Mouse (Mus musculus) lung, embryonic 15.5 days (tissue): ENCODE data around the gene Plppr3. TPM values are rescaled to one million over a fixed set of nuclear protein-coding genes. Genes with fewer than 3 reads are reported as not detected.

Experiments used
- ATAC-seq: fragments of 200-750 bp; cut with Nextera tagmentation; 2 replicates; pipeline ENCODE4 v1.8.0; 2017; ENCODE audit warnings: moderate number of reproducible peaks, borderline replicate concordance; ENCODE audit not compliant: low FRiP score, low TSS enrichment; ENCODE audit errors: extremely low read depth
- H3K27ac ChIP-seq: fragments of 300-500 bp; sonication (generic); 2 replicates; pipeline ENCODE4 v1.5.1; 2015; ENCODE audit warnings: moderate library complexity, mild to moderate bottlenecking, inconsistent platforms
- H3K27me3 ChIP-seq: fragments of 300-500 bp; sonication (generic); 2 replicates; pipeline ENCODE4 v1.6.1; 2015; ENCODE audit warnings: inconsistent platforms
- H3K36me3 ChIP-seq: fragments of 300-500 bp; sonication (generic); 2 replicates; pipeline ENCODE4 v1.6.1; 2015; ENCODE audit warnings: inconsistent platforms
- H3K4me1 ChIP-seq: fragments of 300-500 bp; sonication (generic); 2 replicates; pipeline ENCODE4 v1.6.1; 2015; ENCODE audit warnings: inconsistent platforms
- H3K4me2 ChIP-seq: fragments of 300-500 bp; sonication (generic); 2 replicates; pipeline ENCODE4 v1.6.1; 2015; ENCODE audit warnings: inconsistent platforms, mild to moderate bottlenecking, moderate library complexity
- H3K4me3 ChIP-seq: fragments of 300-500 bp; sonication (generic); 2 replicates; pipeline ENCODE4 v1.5.1; 2015; ENCODE audit warnings: mild to moderate bottlenecking, inconsistent platforms
- H3K9ac ChIP-seq: fragments of 300-500 bp; sonication (generic); 2 replicates; pipeline ENCODE4 v1.6.1; 2015; ENCODE audit warnings: inconsistent platforms
- H3K9me3 ChIP-seq: fragments of 300-500 bp; sonication (generic); 2 replicates; pipeline ENCODE4 v1.6.1; 2016; ENCODE audit warnings: inconsistent platforms
- WGBS: fragments of 180-500 bp; shearing (Covaris S2); methylation state at CpG from one replicate; pipeline ENCODE4 v1.1.7; 2015; 5-methylcytosine and 5-hydroxymethylcytosine counted together
- polyA plus RNA-seq: library from polyadenylated mRNA; unstranded; fragments of >200 nt; fragmentation: Nextera tagmentation; extraction: Ambion mirVana; gene quantifications from 2 replicates; pipeline ENCODE4 v1.2.1, GENCODE M21; 2015

The Plppr3 gene
- polyA plus RNA-seq, 1 experiment from 2014 or later: 32.4 TPM

GRCm38 (mm10) chr10:79864351-79865188 is 9.9 kb downstream of the Plppr3 start:
- H3K27ac ChIP-seq: no peak overlapping the region; the same call in 1 of the 2 replicates
- no peak overlapping the region for H3K4me3 ChIP-seq
- peak; percentile 4; the same call in 1 of the 2 replicates for ATAC-seq
- H3K36me3 ChIP-seq: peaks cover 60% of the 10 kb centered on the region
- no peak overlapping the region for H3K9ac ChIP-seq
- no peaks in the 10 kb centered on the region for H3K9me3 ChIP-seq
- peaks cover 12% of the 10 kb centered on the region for H3K4me1 ChIP-seq
- 46% methylated on average over 10 of the region's 10 CpGs for WGBS
- H3K4me2 ChIP-seq: no peak overlapping the region
- H3K27me3 ChIP-seq: no peaks in the 10 kb centered on the region

DNA sequence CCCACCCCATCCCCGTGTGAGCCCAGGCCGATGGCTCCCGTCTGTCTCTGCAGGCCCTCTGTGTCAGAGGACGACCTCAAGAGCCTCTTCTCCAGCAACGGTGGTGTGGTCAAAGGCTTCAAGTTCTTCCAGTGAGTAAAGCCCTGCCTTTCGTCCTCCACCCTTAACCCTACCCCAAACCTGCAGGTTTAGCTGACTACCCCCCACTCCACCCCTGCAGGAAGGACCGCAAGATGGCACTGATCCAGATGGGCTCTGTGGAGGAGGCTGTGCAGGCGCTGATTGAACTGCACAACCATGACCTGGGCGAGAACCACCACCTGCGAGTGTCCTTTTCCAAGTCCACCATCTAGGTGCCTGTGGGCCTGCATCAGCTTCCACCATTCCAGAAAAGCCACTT is 11.5 kb downstream of the Plppr3 start:
- Histone ChIP-seq H3K4me1 (peaks cover 28% of the 10 kb centered on the region), H3K4me2 (no peak overlapping the region), H3K36me3 (peaks cover 70% of the 10 kb centered on the region), H3K4me3 (no peak overlapping the region), H3K27me3 (no peaks in the 10 kb centered on the region), H3K9ac (no peak overlapping the region), H3K27ac (no peak overlapping the region), H3K9me3 (no peaks in the 10 kb centered on the region)
- WGBS: 52% methylated on average over 10 of the region's 10 CpGs
- no peak for ATAC-seq

DNA sequence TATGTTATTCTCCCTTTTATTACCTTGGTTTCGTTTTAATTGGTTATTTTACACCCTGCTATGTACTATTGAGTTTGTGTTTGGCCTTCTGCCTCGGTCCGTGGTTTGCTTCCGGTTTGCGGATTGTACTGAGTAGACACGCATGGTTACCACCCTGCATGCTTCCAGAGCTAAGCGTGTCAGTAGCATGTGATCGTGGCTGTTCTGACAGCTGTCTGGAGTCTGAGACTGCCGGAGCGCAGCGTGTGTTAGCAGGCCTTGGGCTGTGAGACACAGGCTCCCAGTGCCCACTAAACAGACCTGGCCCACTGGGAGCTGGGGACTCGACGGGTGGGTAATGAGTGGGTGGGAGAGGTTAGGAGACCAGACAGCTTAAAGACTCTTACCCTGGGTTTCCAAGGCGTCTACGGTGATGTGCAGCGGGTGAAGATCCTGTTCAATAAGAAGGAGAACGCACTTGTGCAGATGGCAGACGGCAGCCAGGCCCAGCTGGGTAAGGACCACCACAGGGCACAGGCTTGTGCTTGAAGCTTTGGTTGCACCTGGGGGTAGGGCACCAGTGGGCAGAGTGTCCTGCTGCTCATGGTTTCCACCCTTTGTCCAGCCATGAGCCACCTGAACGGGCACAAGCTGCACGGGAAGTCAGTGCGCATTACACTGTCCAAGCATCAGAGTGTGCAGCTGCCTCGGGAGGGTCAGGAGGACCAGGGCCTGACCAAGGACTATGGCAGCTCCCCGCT is 12.2 kb downstream of the Plppr3 start:
- H3K27me3 ChIP-seq: no peaks in the 10 kb centered on the region
- ATAC-seq: no peak
- no peak overlapping the region for H3K4me3 ChIP-seq
- no peak overlapping the region for H3K9ac ChIP-seq
- no peak overlapping the region for H3K4me2 ChIP-seq
- WGBS: 83% methylated on average over 23 of the region's 23 CpGs
- H3K36me3 ChIP-seq: peaks cover 70% of the 10 kb centered on the region
- H3K4me1 ChIP-seq: peaks cover 35% of the 10 kb centered on the region
- no peak overlapping the region for H3K27ac ChIP-seq
- no peaks in the 10 kb centered on the region for H3K9me3 ChIP-seq

- 64% methylated on average over 25 of the region's 25 CpGs for WGBS
- Histone ChIP-seq H3K27ac (no peak overlapping the region), H3K36me3 (peaks cover 77% of the 10 kb centered on the region), H3K9ac (no peak overlapping the region), H3K4me2 (no peak overlapping the region), H3K27me3 (no peaks in the 10 kb centered on the region), H3K4me1 (peaks cover 43% of the 10 kb centered on the region), H3K4me3 (no peak overlapping the region), H3K9me3 (no peaks in the 10 kb centered on the region)
- ATAC-seq: no peak
These were observed 13.0 kb downstream of the Plppr3 start for GRCm38 (mm10) chr10:79861230-79862048.

- no peak overlapping the region for H3K27ac ChIP-seq
- no peaks in the 10 kb centered on the region for H3K27me3 ChIP-seq
- H3K9ac ChIP-seq: no peak overlapping the region
- no peaks in the 10 kb centered on the region for H3K9me3 ChIP-seq
- H3K4me2 ChIP-seq: no peak overlapping the region
- peaks cover 75% of the 10 kb centered on the region for H3K36me3 ChIP-seq
- 88% methylated on average over 26 of the region's 26 CpGs for WGBS
- no peak for ATAC-seq
- H3K4me1 ChIP-seq: peaks cover 44% of the 10 kb centered on the region
- no peak overlapping the region for H3K4me3 ChIP-seq
These were observed 14.1 kb downstream of the Plppr3 start for GRCm38 (mm10) chr10:79860079-79860911.

- Histone ChIP-seq H3K4me3 (no peak overlapping the region), H3K4me1 (peaks cover 40% of the 10 kb centered on the region), H3K9ac (no peak overlapping the region), H3K9me3 (no peaks in the 10 kb centered on the region), H3K27ac (0 out of 2 replicates have a peak overlapping the region, but pooled peaks have one; percentile 8), H3K36me3 (peaks cover 63% of the 10 kb centered on the region), H3K4me2 (0 out of 2 replicates have a peak overlapping the region, but pooled peaks have one; percentile 11), H3K27me3 (no peaks in the 10 kb centered on the region)
- WGBS: 70% methylated on average over 11 of the region's 11 CpGs
- ATAC-seq: no peak
These were observed 15.3 kb downstream of the Plppr3 start for GRCm38 (mm10) chr10:79859116-79859515.

DNA sequence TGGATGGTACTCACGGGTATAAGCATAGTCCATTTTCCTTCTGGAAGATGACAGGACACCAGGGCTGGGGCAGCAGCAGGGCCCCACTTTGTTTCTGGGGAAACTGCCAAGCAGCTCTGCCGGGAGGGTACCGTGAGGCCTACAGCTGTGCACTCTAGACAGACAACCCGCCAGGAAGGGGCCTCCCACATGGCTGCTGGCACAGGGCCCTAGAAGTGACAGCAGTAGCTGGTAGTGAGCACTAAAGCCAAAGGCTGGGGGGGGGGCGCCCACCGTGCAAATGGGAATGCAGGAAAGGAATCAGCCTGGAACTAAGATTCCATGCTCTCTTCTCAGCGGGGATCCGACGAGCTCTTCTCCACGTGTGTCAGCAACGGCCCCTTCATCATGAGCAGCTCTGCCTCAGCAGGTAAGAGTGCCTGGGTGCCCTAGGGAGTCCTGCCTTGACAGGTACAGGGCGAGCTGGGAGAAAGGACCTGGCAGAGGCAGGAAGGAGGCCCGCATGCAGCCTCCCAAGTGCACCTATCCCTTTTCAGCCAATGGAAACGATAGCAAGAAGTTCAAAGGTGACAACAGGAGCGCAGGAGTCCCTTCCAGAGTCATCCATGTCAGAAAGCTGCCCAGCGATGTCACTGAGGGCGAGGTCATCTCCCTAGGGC is 15.9 kb downstream of the Plppr3 start:
- Histone ChIP-seq H3K9ac (peak overlapping the region; percentile 92; the same call in 1 of the 2 replicates), H3K4me3 (peak overlapping the region; percentile 72), H3K27ac (peak overlapping the region; percentile 100), H3K4me1 (peaks cover 40% of the 10 kb centered on the region), H3K27me3 (no peaks in the 10 kb centered on the region), H3K36me3 (peaks cover 58% of the 10 kb centered on the region), H3K4me2 (peak overlapping the region; percentile 86), H3K9me3 (no peaks in the 10 kb centered on the region)
- 33% methylated on average over 17 of the region's 17 CpGs for WGBS
- ATAC-seq: peak; percentile 16; the same call in 1 of the 2 replicates

DNA sequence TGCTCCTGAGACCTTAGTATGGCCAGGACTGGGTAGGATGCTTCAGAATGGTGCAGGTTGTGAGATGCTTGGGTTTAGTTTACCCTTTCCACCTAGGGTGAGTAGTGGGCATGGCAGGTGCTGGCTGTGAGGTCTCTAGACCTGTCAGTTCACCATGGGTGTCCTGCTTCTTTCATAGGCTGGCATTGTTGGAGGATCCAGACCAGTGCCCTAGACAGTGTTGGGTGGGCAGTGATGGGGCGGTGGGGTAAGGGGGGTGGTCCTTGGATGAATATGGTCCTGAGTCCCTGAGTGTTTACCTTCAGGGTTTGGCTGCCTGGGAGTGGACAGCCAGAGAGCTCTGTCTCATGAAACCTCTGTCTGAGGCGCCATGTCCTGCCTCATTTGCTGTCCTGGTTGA is 16.5 kb downstream of the Plppr3 start:
- Histone ChIP-seq H3K4me1 (peaks cover 44% of the 10 kb centered on the region), H3K4me3 (peak overlapping the region; percentile 72), H3K36me3 (peaks cover 52% of the 10 kb centered on the region), H3K27me3 (no peaks in the 10 kb centered on the region), H3K4me2 (peak overlapping the region; percentile 86), H3K9me3 (no peaks in the 10 kb centered on the region), H3K9ac (peak overlapping the region; percentile 92; the same call in 1 of the 2 replicates), H3K27ac (peak overlapping the region; percentile 100)
- WGBS: 54% methylated on average over 2 of the region's 2 CpGs
- ATAC-seq: no peak

DNA sequence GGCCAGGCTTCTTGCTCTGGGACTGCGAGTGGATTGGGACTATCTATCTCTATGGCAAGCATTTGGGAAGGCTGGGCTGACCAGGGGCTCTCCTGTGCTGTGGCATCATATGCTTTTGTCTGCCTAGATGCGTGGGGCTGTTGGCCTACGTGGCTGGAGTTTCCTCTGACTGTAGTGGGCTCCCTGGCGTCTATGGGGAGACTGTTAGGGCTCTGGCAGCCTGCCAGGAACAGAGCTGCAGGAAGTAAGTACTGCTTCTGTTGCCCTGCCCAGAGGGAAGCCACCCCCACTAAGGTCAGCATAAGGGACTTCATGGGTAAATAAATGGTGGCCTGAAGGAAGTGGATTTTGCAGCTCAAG is 17.0 kb downstream of the Plppr3 start:
- peak overlapping the region; percentile 92 for H3K9ac ChIP-seq
- H3K4me2 ChIP-seq: peak overlapping the region; percentile 86
- H3K9me3 ChIP-seq: no peaks in the 10 kb centered on the region
- peaks cover 47% of the 10 kb centered on the region for H3K36me3 ChIP-seq
- 9% methylated on average over 4 of the region's 4 CpGs for WGBS
- no peaks in the 10 kb centered on the region for H3K27me3 ChIP-seq
- H3K4me3 ChIP-seq: peak overlapping the region; percentile 72
- H3K4me1 ChIP-seq: peaks cover 49% of the 10 kb centered on the region
- no peak for ATAC-seq
- H3K27ac ChIP-seq: peak overlapping the region; percentile 100

DNA sequence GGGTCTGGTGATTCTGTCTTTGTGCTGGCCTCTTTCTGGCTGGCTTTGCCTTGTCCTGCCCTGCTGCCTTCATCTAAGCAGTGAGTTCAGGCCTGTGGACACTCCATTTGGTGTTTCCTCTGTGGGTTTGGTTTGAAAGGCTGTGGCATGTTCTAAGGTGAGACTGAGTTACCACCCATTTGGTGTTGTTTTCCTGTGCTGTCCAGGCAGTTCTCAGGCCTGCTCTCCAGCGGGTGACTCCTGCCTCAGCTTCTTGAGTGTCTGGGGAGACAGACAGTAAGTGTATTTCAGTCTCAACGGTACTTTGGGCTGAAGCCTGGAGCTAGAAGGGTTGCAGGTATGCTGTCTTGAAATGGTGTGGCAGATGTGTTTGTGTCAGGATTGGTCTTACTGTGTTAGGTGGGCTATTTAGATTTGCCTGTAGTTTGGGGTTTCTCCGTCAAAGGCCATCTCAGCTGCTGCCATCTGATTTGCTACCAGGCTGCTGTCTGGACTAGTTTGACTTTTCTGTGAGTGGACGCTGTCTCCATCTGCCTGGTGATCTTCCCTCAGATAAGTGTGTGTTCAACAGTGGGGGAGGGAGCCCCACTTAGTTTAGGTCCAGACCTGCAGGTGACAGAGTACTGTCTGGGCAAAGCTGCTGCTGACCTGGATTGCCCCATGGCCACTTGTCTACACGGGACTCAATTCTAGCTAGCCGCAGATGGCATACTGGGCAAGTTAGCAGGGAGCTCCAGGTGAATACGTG is 17.6 kb downstream of the Plppr3 start:
- Histone ChIP-seq H3K27me3 (no peaks in the 10 kb centered on the region), H3K27ac (peak overlapping the region; percentile 100), H3K4me3 (peak overlapping the region; percentile 72), H3K9ac (peak overlapping the region; percentile 92), H3K9me3 (no peaks in the 10 kb centered on the region), H3K36me3 (peaks cover 42% of the 10 kb centered on the region), H3K4me2 (peak overlapping the region; percentile 86), H3K4me1 (peaks cover 54% of the 10 kb centered on the region)
- 8% methylated on average over 7 of the region's 7 CpGs for WGBS
- ATAC-seq: no peak
